Mouse (Mus musculus) embryonic facial prominence, embryonic 10.5 days (tissue): ENCODE data around the gene Tinagl1. TPM values are rescaled to one million over a fixed set of nuclear protein-coding genes. Genes with fewer than 3 reads are reported as not detected.

Experiments
- DNase-seq: peaks from one replicate; pipeline ENCODE4 v3.0.0-alpha.2; 2017; ENCODE audit warnings: low spot score
- H3K27ac ChIP-seq: fragments of 300-500 bp; sonication (generic); replicated peaks from 2 replicates; pipeline ENCODE4 v1.5.1; 2016; ENCODE audit warnings: mild to moderate bottlenecking
- H3K27me3 ChIP-seq: fragments of 300-500 bp; sonication (generic); replicated peaks from 2 replicates; pipeline ENCODE4 v1.6.1; 2016; ENCODE audit warnings: low read depth, mild to moderate bottlenecking; ENCODE audit not compliant: poor library complexity, severe bottlenecking
- H3K36me3 ChIP-seq: fragments of 300-500 bp; sonication (generic); replicated peaks from 2 replicates; pipeline ENCODE4 v1.6.1; 2016; ENCODE audit warnings: mild to moderate bottlenecking, moderate library complexity
- H3K4me1 ChIP-seq: fragments of 300-500 bp; sonication (generic); 2 replicates; pipeline ENCODE4 v1.6.1; 2016
- H3K4me3 ChIP-seq: fragments of 300-500 bp; sonication (generic); 2 replicates; pipeline ENCODE4 v1.5.1; 2016; ENCODE audit warnings: mild to moderate bottlenecking, moderate library complexity
- H3K9me3 ChIP-seq: fragments of 300-500 bp; sonication (generic); 2 replicates; pipeline ENCODE4 v1.6.1; 2016; ENCODE audit warnings: mild to moderate bottlenecking
- WGBS: fragments of 180-500 bp; shearing (Covaris S2); methylation state at CpG from one replicate; pipeline ENCODE4 v1.1.7; 2016; 5-methylcytosine and 5-hydroxymethylcytosine counted together
- polyA plus RNA-seq: library from polyadenylated mRNA; unstranded; fragments of >200 nt; fragmentation: Nextera tagmentation; extraction: Ambion mirVana; gene quantifications from 2 replicates; pipeline ENCODE4 v1.2.1, GENCODE M21; 2016

The Tinagl1 gene
- polyA plus RNA-seq, 1 experiment from 2014 or later, result 10.7 TPM

GRCm38 (mm10) chr4:130131448-130132105 is 43.3 kb downstream of the Tinagl1 start:
- Histone ChIP-seq H3K9me3 (no peaks in the 10 kb centered on the region), H3K4me3 (no peak overlapping the region), H3K36me3 (peaks cover 16% of the 10 kb centered on the region), H3K4me1 (peaks cover 50% of the 10 kb centered on the region), H3K27me3 (peaks cover 19% of the 10 kb centered on the region), H3K27ac (peak overlapping the region; percentile 27; the same call in 1 of the 2 replicates)
- 81% methylated on average over 7 of the region's 7 CpGs for WGBS
- DNase-seq, result no peak

GRCm38 (mm10) chr4:130130641-130131350 is 44.1 kb downstream of the Tinagl1 start:
- H3K27ac ChIP-seq, result peak overlapping the region; percentile 27; the same call in 1 of the 2 replicates
- H3K36me3 ChIP-seq, result peaks cover 24% of the 10 kb centered on the region
- 55% methylated on average over 13 of the region's 13 CpGs for WGBS
- H3K4me1 ChIP-seq, result peaks cover 57% of the 10 kb centered on the region
- no peaks in the 10 kb centered on the region for H3K9me3 ChIP-seq
- no peak overlapping the region for H3K4me3 ChIP-seq
- H3K27me3 ChIP-seq, result peaks cover 13% of the 10 kb centered on the region
- no peak for DNase-seq

GRCm38 (mm10) chr4:130130082-130130481 is 44.8 kb downstream of the Tinagl1 start:
- Histone ChIP-seq H3K27me3 (peaks cover 9% of the 10 kb centered on the region), H3K36me3 (peaks cover 31% of the 10 kb centered on the region), H3K27ac (no peak overlapping the region), H3K4me3 (no peak overlapping the region), H3K4me1 (peaks cover 57% of the 10 kb centered on the region), H3K9me3 (no peaks in the 10 kb centered on the region)
- WGBS, result 81% methylated on average over 10 of the region's 10 CpGs
- DNase-seq, result no peak

- no peaks in the 10 kb centered on the region for H3K9me3 ChIP-seq
- peaks cover 45% of the 10 kb centered on the region for H3K4me1 ChIP-seq
- H3K27me3 ChIP-seq, result peaks cover 9% of the 10 kb centered on the region
- H3K4me3 ChIP-seq, result no peak overlapping the region
- whole genome bisulfite sequencing, result 82% methylated on average over 5 of the region's 5 CpGs
- DNase-seq, result no peak
- H3K36me3 ChIP-seq, result peaks cover 43% of the 10 kb centered on the region
- no peak overlapping the region for H3K27ac ChIP-seq
Observed at GRCm38 (mm10) chr4:130128907-130129306, 46.0 kb downstream of the Tinagl1 start.

- H3K4me1 ChIP-seq, result peaks cover 51% of the 10 kb centered on the region
- H3K27ac ChIP-seq, result peak overlapping the region; percentile 71
- peak; percentile 57 for DNase-seq
- WGBS, result 38% methylated on average over 5 of the region's 5 CpGs
- no peak overlapping the region for H3K4me3 ChIP-seq
- peaks cover 1% of the 10 kb centered on the region; the same call in 1 of the 2 replicates for H3K27me3 ChIP-seq
- H3K9me3 ChIP-seq, result no peaks in the 10 kb centered on the region
- H3K36me3 ChIP-seq, result peaks cover 73% of the 10 kb centered on the region
Observed at GRCm38 (mm10) chr4:130125935-130126334, 49.0 kb downstream of the Tinagl1 start.

- Histone ChIP-seq H3K36me3 (peaks cover 79% of the 10 kb centered on the region), H3K4me3 (no peak overlapping the region), H3K4me1 (peaks cover 43% of the 10 kb centered on the region), H3K9me3 (no peaks in the 10 kb centered on the region), H3K27me3 (no peaks in the 10 kb centered on the region), H3K27ac (peak overlapping the region; percentile 71; the same call in 1 of the 2 replicates)
- 93% methylated on average over 6 of the region's 6 CpGs for WGBS
- no peak for DNase-seq
Observed at GRCm38 (mm10) chr4:130125164-130125563, 49.8 kb downstream of the Tinagl1 start.

GRCm38 (mm10) chr4:130124110-130124509 is 50.8 kb downstream of the Tinagl1 start:
- no peaks in the 10 kb centered on the region for H3K9me3 ChIP-seq
- H3K27me3 ChIP-seq, result no peaks in the 10 kb centered on the region
- peaks cover 79% of the 10 kb centered on the region for H3K36me3 ChIP-seq
- H3K27ac ChIP-seq, result no peak overlapping the region
- H3K4me1 ChIP-seq, result peaks cover 41% of the 10 kb centered on the region
- WGBS, result 88% methylated on average over 4 of the region's 4 CpGs
- no peak for DNase-seq
- H3K4me3 ChIP-seq, result no peak overlapping the region

- H3K36me3 ChIP-seq, result peaks cover 77% of the 10 kb centered on the region
- H3K27ac ChIP-seq, result no peak overlapping the region
- DNase-seq, result no peak
- H3K9me3 ChIP-seq, result no peaks in the 10 kb centered on the region
- H3K27me3 ChIP-seq, result no peaks in the 10 kb centered on the region
- H3K4me3 ChIP-seq, result no peak overlapping the region
- WGBS, result 82% methylated on average over 5 of the region's 5 CpGs
- peaks cover 38% of the 10 kb centered on the region for H3K4me1 ChIP-seq
Observed at GRCm38 (mm10) chr4:130123020-130123419, 51.9 kb downstream of the Tinagl1 start.

GRCm38 (mm10) chr4:130121560-130121959 is 53.4 kb downstream of the Tinagl1 start:
- DNase-seq, result no peak
- peaks cover 33% of the 10 kb centered on the region for H3K4me1 ChIP-seq
- no peaks in the 10 kb centered on the region for H3K9me3 ChIP-seq
- 65% methylated on average over 8 of the region's 8 CpGs for WGBS
- H3K4me3 ChIP-seq, result no peak overlapping the region
- peaks cover 69% of the 10 kb centered on the region for H3K36me3 ChIP-seq
- H3K27ac ChIP-seq, result no peak overlapping the region
- no peaks in the 10 kb centered on the region for H3K27me3 ChIP-seq

- H3K9me3 ChIP-seq, result no peaks in the 10 kb centered on the region
- peaks cover 61% of the 10 kb centered on the region for H3K36me3 ChIP-seq
- H3K4me1 ChIP-seq, result peaks cover 25% of the 10 kb centered on the region
- DNase-seq, result no peak
- 72% methylated on average over 4 of the region's 4 CpGs for WGBS
- H3K27me3 ChIP-seq, result no peaks in the 10 kb centered on the region
- H3K27ac ChIP-seq, result no peak overlapping the region
- no peak overlapping the region for H3K4me3 ChIP-seq
Observed at GRCm38 (mm10) chr4:130120752-130121151, 54.2 kb downstream of the Tinagl1 start.

Other genes starting within 250 kb of the Tinagl1 start
- not detected in 2 replicates for gene Spocd1, start 245.9 kb downstream of the Tinagl1 start, polyA plus RNA-seq
- gene Adgrb2, start 190.3 kb downstream of the Tinagl1 start, polyA plus RNA-seq, result 1.1 and 1.2 TPM in 2 replicates
- 4.7 and 7.2 TPM in 2 replicates for gene Col16a1, start 127.3 kb downstream of the Tinagl1 start, polyA plus RNA-seq
- gene Pef1, start 72.6 kb downstream of the Tinagl1 start, polyA plus RNA-seq, result 69.2 and 73.2 TPM in 2 replicates
- gene Hcrtr1, start 35.8 kb downstream of the Tinagl1 start, polyA plus RNA-seq, result 0.21 and 0.41 TPM in 2 replicates
- gene Gm853, start 47.3 kb upstream of the Tinagl1 start, polyA plus RNA-seq, result not detected in 2 replicates
- 43.6 and 60.0 TPM in 2 replicates for gene Serinc2, start 104.1 kb upstream of the Tinagl1 start, polyA plus RNA-seq
- 15.6 and 16.2 TPM in 2 replicates for gene Fabp3, start 133.5 kb upstream of the Tinagl1 start, polyA plus RNA-seq
- gene Gm10570, start 133.6 kb upstream of the Tinagl1 start, polyA plus RNA-seq, result 0.77 TPM in 1 of 2 replicates, not detected in the other
- gene Zcchc17, start 184.8 kb upstream of the Tinagl1 start, polyA plus RNA-seq, result 70.9 and 73.3 TPM in 2 replicates
- gene Snrnp40, start 185.0 kb upstream of the Tinagl1 start, polyA plus RNA-seq, result 220 and 225 TPM in 2 replicates